Mouse (Mus musculus) liver, embryonic 12.5 days (tissue): ENCODE data around the gene Cep128. TPM values are rescaled to one million over a fixed set of nuclear protein-coding genes. Genes with fewer than 3 reads are reported as not detected.
"Not testable (repeated sequence)": the region's sequence is repeated elsewhere in the genome, so short reads cannot be mapped to it uniquely, and the experiment has no call there.

ENCODE experiments used
- ATAC-seq: fragments of 200-750 bp; cut with Nextera tagmentation; 2 replicates; pipeline ENCODE4 v1.8.0; 2017; ENCODE audit warnings: moderate number of reproducible peaks, mild to moderate bottlenecking, moderate library complexity
- H3K27ac ChIP-seq: fragments of 300-500 bp; sonication (generic); 2 replicates; pipeline ENCODE4 v1.5.1; 2016; ENCODE audit warnings: mild to moderate bottlenecking
- H3K27me3 ChIP-seq: fragments of 300-500 bp; sonication (generic); replicated peaks from 2 replicates; pipeline ENCODE4 v1.6.1; 2016; ENCODE audit warnings: mild to moderate bottlenecking, moderate library complexity
- H3K36me3 ChIP-seq: fragments of 300-500 bp; sonication (generic); 2 replicates; pipeline ENCODE4 v1.6.1; 2016; ENCODE audit warnings: mild to moderate bottlenecking, moderate library complexity
- H3K4me1 ChIP-seq: fragments of 300-500 bp; sonication (generic); 2 replicates; pipeline ENCODE4 v1.6.1; 2016
- H3K4me2 ChIP-seq: fragments of 300-500 bp; sonication (generic); 2 replicates; pipeline ENCODE4 v1.6.1; 2016; ENCODE audit warnings: mild to moderate bottlenecking, moderate library complexity
- H3K4me3 ChIP-seq: fragments of 300-500 bp; sonication (generic); 2 replicates; pipeline ENCODE4 v1.5.1; 2016; ENCODE audit warnings: mild to moderate bottlenecking, moderate library complexity
- H3K9ac ChIP-seq: fragments of 300-500 bp; sonication (generic); 2 replicates; pipeline ENCODE4 v1.6.1; 2016; ENCODE audit warnings: mild to moderate bottlenecking, moderate library complexity
- H3K9me3 ChIP-seq: fragments of 300-500 bp; sonication (generic); replicated peaks from 2 replicates; pipeline ENCODE4 v1.6.1; 2016; ENCODE audit warnings: mild to moderate bottlenecking, moderate library complexity
- WGBS: fragments of 180-500 bp; shearing (Covaris S2); methylation state at CpG from one replicate; pipeline ENCODE4 v1.1.7; 2016; ENCODE audit not compliant: insufficient replicate concordance; 5-methylcytosine and 5-hydroxymethylcytosine counted together
- microRNA-seq: library from miRNA; unstranded; fragments of <30 nt; microRNA quantifications from one replicate; pipeline ENCODE4, GENCODE M21; 2017
- polyA plus RNA-seq: library from polyadenylated mRNA; unstranded; fragments of >200 nt; fragmentation: Nextera tagmentation; extraction: Ambion mirVana; gene quantifications from 2 replicates; pipeline ENCODE4 v1.2.1, GENCODE M21; 2016

Cep128 gene
- polyA plus RNA-seq, 1 experiment from 2014 or later = 13.8 TPM

DNA sequence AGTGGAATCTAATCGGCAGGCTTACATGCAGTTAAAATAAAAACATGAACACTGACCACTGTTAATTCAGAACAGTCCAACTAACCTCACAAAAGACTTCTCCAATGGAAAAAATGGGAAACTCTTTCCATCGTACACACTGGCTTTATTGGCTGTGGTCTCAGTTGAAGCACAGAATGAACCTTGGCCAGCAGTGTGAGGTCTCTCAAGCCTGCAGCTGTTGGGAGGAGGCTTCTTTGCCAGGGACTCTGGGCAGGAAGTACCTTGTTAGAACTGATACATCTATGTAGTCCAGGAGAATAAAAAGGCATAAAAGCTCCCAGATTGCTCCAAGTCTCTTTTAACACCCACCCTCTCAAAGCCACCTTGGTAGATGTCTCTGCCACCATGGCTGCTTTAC is 390.9 kb downstream of the Cep128 start:
- Histone ChIP-seq H3K9me3 (no peaks in the 10 kb centered on the region), H3K27me3 (no peaks in the 10 kb centered on the region), H3K27ac (no peak overlapping the region), H3K4me3 (no peak overlapping the region), H3K9ac (no peak overlapping the region), H3K36me3 (0 out of 2 replicates have a peak, but pooled peaks cover 7% of the 10 kb centered on the region), H3K4me1 (no peaks in the 10 kb centered on the region), H3K4me2 (no peak overlapping the region)
- ATAC-seq = no peak
- WGBS = 81% methylated on average over 2 of the region's 2 CpGs

DNA sequence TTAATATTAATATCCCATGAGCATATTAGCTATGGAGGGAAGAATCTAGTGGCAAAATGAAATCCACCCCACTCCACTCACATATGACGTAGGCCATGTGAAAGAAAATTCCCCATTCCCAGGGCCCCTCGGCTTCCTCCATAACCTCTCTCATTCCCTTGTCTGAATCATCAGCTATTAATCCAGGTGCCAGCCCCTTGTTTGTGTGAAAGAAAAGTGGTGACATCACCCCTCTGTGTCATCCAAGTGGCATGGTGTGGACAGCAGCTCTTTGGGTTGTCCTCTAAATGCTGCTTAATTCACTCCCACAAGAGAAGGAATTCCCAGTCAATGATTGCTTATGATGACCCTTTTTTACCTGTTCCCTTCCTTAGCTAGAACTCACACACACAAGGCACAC is 396.4 kb downstream of the Cep128 start:
- Histone ChIP-seq H3K36me3 (no peaks in the 10 kb centered on the region), H3K27ac (no peak overlapping the region), H3K4me1 (no peaks in the 10 kb centered on the region), H3K9me3 (no peaks in the 10 kb centered on the region), H3K4me3 (no peak overlapping the region), H3K4me2 (no peak overlapping the region), H3K27me3 (no peaks in the 10 kb centered on the region), H3K9ac (no peak overlapping the region)
- no peak for ATAC-seq
- WGBS = 75% methylated on average over 2 of the region's 2 CpGs

DNA sequence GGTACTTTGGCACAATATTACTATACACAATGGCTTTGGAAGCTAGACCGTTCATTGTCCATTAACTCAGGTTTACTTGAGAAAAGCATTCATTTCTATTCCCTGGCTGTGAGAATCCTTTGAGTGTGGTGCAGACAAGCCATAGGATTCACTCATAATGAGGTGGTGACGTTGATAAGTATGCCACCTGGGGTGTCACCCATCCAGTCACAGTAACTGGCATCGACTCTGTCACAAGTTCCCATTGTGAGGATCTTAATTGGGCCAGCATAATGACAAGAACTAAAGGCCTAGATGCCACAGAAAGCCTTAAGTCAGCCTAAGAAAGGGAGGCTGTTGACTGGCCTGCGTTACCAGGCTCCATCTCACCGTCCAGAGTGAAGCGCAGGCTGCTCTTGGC is 396.9 kb downstream of the Cep128 start:
- WGBS = 77% methylated on average over 6 of the region's 6 CpGs
- no peaks in the 10 kb centered on the region for H3K27me3 ChIP-seq
- H3K9me3 ChIP-seq = no peaks in the 10 kb centered on the region
- no peak overlapping the region for H3K4me2 ChIP-seq
- no peak overlapping the region for H3K27ac ChIP-seq
- H3K36me3 ChIP-seq = no peaks in the 10 kb centered on the region
- no peak for ATAC-seq
- no peaks in the 10 kb centered on the region for H3K4me1 ChIP-seq
- H3K9ac ChIP-seq = no peak overlapping the region
- no peak overlapping the region for H3K4me3 ChIP-seq

DNA sequence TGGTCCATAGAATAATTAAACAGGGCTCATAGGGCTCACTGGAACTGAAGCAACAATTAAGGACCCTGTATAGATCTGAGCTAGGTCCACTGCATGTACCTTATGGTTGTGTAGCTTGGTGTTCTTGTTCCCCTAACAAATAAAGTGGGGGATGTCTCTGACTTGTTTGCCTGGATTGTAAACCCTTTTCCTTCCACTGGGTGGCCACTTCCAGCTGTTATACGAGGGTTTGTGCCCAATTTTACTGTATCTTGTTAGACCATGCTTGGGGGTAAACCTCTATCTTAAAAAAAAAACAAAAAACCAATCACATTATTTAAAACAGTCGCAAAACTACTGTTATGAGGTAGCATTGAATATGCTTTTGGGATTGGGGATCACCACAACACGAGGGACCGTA is 402.2 kb downstream of the Cep128 start:
- Histone ChIP-seq H3K4me2 (no peak overlapping the region), H3K27me3 (no peaks in the 10 kb centered on the region), H3K9ac (no peak overlapping the region), H3K9me3 (no peaks in the 10 kb centered on the region), H3K4me1 (no peaks in the 10 kb centered on the region), H3K36me3 (no peaks in the 10 kb centered on the region), H3K27ac (no peak overlapping the region), H3K4me3 (no peak overlapping the region)
- ATAC-seq = no peak
- 64% methylated on average over 4 of the region's 4 CpGs for WGBS

DNA sequence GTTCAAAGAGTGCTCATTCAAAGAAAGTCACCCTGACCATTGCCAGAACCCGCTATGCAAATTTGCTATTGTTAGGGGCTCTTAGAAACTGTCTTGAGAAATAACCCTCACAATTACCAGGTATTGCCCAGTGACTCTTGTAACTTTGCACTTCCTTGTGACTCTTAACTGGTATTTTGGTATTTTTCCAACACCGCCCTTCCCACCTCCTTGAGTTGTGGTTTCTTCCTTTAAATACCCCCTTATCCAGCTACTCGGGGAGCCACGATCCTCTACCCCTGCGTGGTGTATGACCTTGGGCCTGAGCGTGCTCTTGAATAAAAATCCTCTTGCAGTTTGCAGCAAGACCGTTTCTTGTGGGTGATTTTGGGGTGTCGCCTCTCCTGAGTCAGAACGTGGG is 407.8 kb downstream of the Cep128 start:
- not testable (repeated sequence) for H3K4me1 ChIP-seq, H3K9me3 ChIP-seq, H3K4me3 ChIP-seq, H3K9ac ChIP-seq, H3K27ac ChIP-seq, H3K27me3 ChIP-seq, H3K36me3 ChIP-seq, H3K4me2 ChIP-seq, ATAC-seq
- WGBS = 70% methylated on average over 9 of the region's 9 CpGs

DNA sequence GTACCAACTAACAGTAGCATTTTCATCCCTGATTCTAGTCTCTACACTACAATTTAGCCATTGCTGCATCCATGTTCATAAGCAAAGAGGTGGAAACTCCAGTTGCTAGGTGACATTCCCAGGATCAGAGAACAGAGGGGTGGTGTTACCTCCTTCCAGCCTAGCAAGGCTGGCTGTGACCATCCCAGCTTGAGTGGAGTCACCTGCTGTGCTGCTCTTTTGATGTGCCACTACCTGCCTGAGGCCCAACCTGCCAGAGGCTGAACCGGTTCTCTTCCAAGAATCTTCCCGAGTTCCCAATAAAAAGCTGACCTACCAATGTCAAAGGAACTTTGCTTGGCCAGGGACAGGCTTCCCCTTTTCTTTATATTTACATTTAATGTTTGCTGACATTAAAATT is 408.8 kb downstream of the Cep128 start:
- no peaks in the 10 kb centered on the region for H3K27me3 ChIP-seq
- H3K9me3 ChIP-seq = no peaks in the 10 kb centered on the region
- H3K4me1 ChIP-seq = no peaks in the 10 kb centered on the region
- H3K9ac ChIP-seq = no peak overlapping the region
- H3K4me2 ChIP-seq = no peak overlapping the region
- no peaks in the 10 kb centered on the region for H3K36me3 ChIP-seq
- WGBS = 24% methylated on average over 2 of the region's 2 CpGs
- ATAC-seq = no peak
- no peak overlapping the region for H3K27ac ChIP-seq
- H3K4me3 ChIP-seq = no peak overlapping the region

DNA sequence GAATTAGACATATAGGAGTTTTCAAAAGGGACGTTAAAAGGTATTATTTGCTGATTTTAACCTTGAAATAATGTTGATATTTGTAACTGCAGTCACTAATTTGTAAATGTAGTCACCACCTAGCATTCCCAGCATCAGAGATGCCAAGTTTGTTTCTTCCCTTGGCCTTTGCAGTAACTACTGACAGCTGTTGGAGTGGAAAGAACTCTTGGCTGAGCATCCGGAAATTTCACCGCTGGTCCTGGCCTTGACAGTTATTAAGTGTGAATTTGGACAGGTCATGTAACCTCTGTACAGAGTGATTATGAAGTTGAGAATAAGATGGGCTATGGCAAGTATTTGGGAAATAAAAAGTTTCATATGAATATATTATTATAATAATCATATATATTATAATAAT is 413.1 kb downstream of the Cep128 start:
- Histone ChIP-seq H3K4me3 (no peak overlapping the region), H3K36me3 (no peaks in the 10 kb centered on the region), H3K9ac (no peak overlapping the region), H3K27ac (no peak overlapping the region), H3K4me2 (no peak overlapping the region), H3K4me1 (no peaks in the 10 kb centered on the region), H3K27me3 (no peaks in the 10 kb centered on the region), H3K9me3 (no peaks in the 10 kb centered on the region)
- ATAC-seq = no peak
- WGBS = 80% methylated on average over 3 of the region's 3 CpGs

DNA sequence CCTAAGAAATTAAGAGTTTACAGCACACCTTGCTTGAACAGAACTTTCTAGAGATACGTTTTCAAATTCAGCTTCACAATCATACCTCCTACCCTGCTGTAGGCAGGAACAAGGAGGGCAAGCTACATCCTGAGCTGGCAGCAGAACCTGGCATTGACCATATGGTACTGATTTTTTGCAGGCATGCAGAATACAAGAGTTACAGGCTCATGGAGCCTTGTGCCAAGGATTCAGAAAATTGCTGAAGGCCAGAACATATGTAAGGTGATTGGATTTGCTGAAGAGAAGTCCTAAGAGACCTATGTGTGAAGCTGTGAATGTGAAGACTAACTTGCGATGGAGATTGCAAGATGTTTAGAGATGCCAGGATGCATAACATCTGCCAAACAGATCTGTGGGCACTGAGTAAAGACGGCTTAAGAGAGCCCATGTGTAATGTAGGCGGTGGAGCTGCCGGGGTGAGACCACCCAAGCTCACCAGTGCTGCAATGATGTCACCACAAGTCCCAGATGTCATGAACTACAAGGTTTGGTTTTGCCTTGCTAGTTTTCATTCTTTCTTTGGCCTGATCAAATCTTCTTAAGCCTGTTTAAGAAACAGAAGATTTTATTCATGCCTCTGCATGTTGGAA is 422.7 kb downstream of the Cep128 start:
- Histone ChIP-seq H3K9me3 (no peaks in the 10 kb centered on the region), H3K4me2 (no peak overlapping the region), H3K27ac (no peak overlapping the region), H3K36me3 (no peaks in the 10 kb centered on the region), H3K4me1 (no peaks in the 10 kb centered on the region), H3K9ac (no peak overlapping the region), H3K4me3 (no peak overlapping the region), H3K27me3 (no peaks in the 10 kb centered on the region)
- no peak for ATAC-seq
- 56% methylated on average over 5 of the region's 5 CpGs for WGBS

DNA sequence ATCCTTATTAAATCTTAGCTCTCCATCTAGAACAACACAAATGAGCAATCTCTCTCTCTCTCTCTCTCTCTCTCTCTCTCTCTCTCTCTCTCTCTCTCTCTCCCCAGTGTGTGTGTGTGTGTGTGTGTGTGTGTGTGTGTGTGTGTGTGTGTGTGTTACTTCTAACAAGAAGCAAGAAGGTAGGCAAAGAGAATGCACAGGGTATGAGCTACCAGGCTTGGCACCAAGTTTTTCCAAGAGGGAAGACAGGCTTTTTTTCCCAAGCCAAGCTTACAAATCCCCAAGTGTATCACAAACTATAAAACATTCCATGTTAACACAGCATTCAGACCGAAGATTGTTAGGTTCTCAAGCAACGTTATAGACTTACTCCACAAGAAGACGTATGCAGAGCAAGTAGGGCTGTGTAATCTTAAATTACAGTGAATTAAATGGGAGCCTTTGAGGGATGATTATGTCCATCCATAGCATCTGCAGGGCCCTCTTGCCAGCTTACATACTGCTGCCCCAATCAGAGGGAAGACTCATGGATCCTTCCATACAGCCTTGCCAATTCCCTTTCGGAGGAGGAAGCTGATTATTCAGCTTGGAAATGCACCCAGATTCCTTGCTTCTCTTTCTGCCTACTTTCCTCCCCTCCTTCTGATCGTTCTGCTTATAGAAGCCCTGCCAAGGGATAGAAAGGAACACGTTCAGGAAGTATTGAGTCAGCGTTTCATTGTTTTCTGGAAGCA is 429.3 kb downstream of the Cep128 start:
- Histone ChIP-seq H3K9me3 (no peaks in the 10 kb centered on the region), H3K4me3 (no peak overlapping the region), H3K36me3 (no peaks in the 10 kb centered on the region), H3K27ac (no peak overlapping the region), H3K4me2 (no peak overlapping the region), H3K4me1 (no peaks in the 10 kb centered on the region), H3K27me3 (no peaks in the 10 kb centered on the region), H3K9ac (no peak overlapping the region)
- ATAC-seq = no peak
- 64% methylated on average over 7 of the region's 7 CpGs for WGBS

Small RNA genes within 50 kb of the gene (microRNA-seq; reads per million reads assigned to microRNA genes)
- gene Gm44370 = not detected

Other genes starting within 250 kb of the Cep128 start
- 0.05 TPM in 1 of 2 replicates, not detected in the other for gene Tshr, start 154 bp upstream of the Cep128 start, polyA plus RNA-seq
- gene Gtf2a1, start 206.1 kb upstream of the Cep128 start, polyA plus RNA-seq = 28.0 and 29.3 TPM in 2 replicates